Mouse (Mus musculus) NIH3T3 (cell line): ENCODE results near the gene Fbxw16.
"Not testable (repeated sequence)": the region's sequence is repeated elsewhere in the genome, so short reads cannot be mapped to it uniquely, and the experiment has no call there.

ENCODE experiments used
- DNase-seq: peaks from one replicate; pipeline ENCODE4 v3.0.0-alpha.2; 2012; ENCODE audit warnings: low read depth

The Fbxw16 gene

GRCm38 (mm10) chr9:109449040-109449439, at the start of gene Fbxw16:
Gene Fbxw16 (minus strand): TSS chr9:109449140.
- DNase-seq = no peak

GRCm38 (mm10) chr9:109495775-109496174, 46.8 kb upstream of the Fbxw16 start, which contains the start of gene Fbxw19:
Gene Fbxw19 (minus strand): TSS chr9:109495875.
- DNase-seq = not testable (repeated sequence)

GRCm38 (mm10) chr9:109432956-109433355, 16.0 kb downstream of the Fbxw16 start:
- no peak for DNase-seq

- not testable (repeated sequence) for DNase-seq
These were observed 44.7 kb downstream of the Fbxw16 start, which contains the start of gene Fbxw22 for GRCm38 (mm10) chr9:109404196-109404595. Gene Fbxw22 (minus strand): TSS chr9:109404296.
